Mouse (Mus musculus): Measurements from ENCODE around the gene Pifo. TPM values are rescaled to one million over a fixed set of nuclear protein-coding genes. Genes with fewer than 3 reads are reported as not detected.

The Pifo gene
- polyA plus RNA-seq, 1 experiment from 2014 or later, result 0.52 TPM

Other genes with a start within 250 kb of the Pifo start
- 92.6 and 105 TPM in 2 replicates for gene Rap1a, start 213.3 kb downstream of the Pifo start, polyA plus RNA-seq (2015; fragmentation: Nextera tagmentation; extraction: Ambion mirVana)
- not detected in 2 replicates for gene Adora3, start 143.8 kb downstream of the Pifo start, polyA plus RNA-seq (2015; fragmentation: Nextera tagmentation; extraction: Ambion mirVana)
- not detected in 2 replicates for gene Tmigd3, start 143.7 kb downstream of the Pifo start, polyA plus RNA-seq (2015; fragmentation: Nextera tagmentation; extraction: Ambion mirVana)
- 0.21 and 0.33 TPM in 2 replicates for gene I830077J02Rik, start 82.0 kb downstream of the Pifo start, polyA plus RNA-seq (2015; fragmentation: Nextera tagmentation; extraction: Ambion mirVana)
- gene Wdr77, start 55.3 kb downstream of the Pifo start, polyA plus RNA-seq (2015; fragmentation: Nextera tagmentation; extraction: Ambion mirVana), result 89.3 and 94.1 TPM in 2 replicates
- 612 and 654 TPM in 2 replicates for gene Atp5f1, start 54.5 kb downstream of the Pifo start, polyA plus RNA-seq (2015; fragmentation: Nextera tagmentation; extraction: Ambion mirVana)
- 3.1 and 4.1 TPM in 2 replicates for gene Ovgp1, start 40.9 kb downstream of the Pifo start, polyA plus RNA-seq (2015; fragmentation: Nextera tagmentation; extraction: Ambion mirVana)
- gene Chil5, start 18.2 kb upstream of the Pifo start, polyA plus RNA-seq (2015; fragmentation: Nextera tagmentation; extraction: Ambion mirVana), result not detected in 2 replicates
- 0.29 and 0.82 TPM in 2 replicates for gene Chia1, start 98.6 kb upstream of the Pifo start, polyA plus RNA-seq (2015; fragmentation: Nextera tagmentation; extraction: Ambion mirVana)
- gene Chil3, start 152.9 kb upstream of the Pifo start, polyA plus RNA-seq (2015; fragmentation: Nextera tagmentation; extraction: Ambion mirVana), result not detected in 2 replicates
- gene Chil4, start 204.9 kb upstream of the Pifo start, polyA plus RNA-seq (2015; fragmentation: Nextera tagmentation; extraction: Ambion mirVana), result not detected in 2 replicates

Measured in neural tube, embryonic 13.5 days (tissue).